Mouse (Mus musculus): ENCODE measurements around the gene Tm7sf2.

The Tm7sf2 gene

DNA sequence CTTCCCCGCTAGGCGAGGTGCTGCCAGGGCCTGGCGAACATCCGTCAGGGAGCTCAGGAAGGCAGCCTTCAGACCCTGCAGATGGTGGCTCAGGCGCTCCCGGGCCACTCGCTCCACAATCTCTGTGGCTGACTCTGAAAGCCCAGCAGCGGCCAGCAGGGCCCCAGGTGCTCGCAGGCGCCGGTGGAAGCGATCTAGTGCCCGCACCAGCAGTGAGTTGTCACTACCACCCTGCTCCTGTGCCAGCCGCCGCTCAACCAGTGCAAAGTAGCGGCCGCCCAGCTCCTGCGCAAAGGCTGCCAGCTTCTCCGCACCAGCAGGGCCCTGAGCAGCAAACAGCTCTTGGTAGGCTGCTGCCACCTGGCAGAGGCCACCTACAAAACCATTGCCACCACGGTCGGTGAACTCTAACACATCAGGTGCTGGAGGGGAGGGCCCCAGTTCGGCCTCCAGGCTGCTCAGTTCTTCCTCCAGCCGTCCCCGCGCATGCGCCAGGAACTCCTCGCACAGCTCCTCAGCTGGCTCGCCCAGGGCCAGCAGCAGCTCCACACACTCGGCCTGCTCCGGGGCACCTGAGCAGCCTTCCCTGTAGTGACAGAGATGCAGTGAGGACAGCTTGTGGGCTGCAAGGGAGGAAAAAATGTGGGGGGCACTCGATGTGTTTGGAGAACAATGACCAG, 2.5 kb upstream of the Tm7sf2 start:
- in situ Hi-C loops (cut with MboI; ENCODE audit: low sequenced_read_pairs) = no loop called here

DNA sequence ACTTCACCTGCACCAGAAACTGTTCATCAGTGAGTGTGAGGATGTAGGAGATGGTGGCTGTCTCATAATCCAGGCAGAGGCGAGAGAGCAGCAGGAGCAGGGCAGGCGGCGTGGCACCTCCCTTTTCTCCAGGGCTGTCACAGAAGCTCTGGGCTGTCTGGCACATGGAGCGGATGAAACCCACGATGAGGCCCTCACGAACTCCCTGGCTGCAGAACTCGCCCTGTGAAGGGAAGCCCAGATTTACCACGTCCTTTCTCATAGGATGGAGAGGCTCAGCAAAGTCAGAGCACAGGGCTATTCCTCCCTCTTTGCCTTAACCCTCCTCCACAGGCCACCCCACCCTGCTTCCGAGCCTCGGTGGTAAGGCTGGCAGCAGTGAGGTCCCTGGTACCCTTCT, 1.7 kb upstream of the Tm7sf2 start:
- in situ Hi-C loops (cut with MboI; ENCODE audit: low sequenced_read_pairs) = no loop called here

DNA sequence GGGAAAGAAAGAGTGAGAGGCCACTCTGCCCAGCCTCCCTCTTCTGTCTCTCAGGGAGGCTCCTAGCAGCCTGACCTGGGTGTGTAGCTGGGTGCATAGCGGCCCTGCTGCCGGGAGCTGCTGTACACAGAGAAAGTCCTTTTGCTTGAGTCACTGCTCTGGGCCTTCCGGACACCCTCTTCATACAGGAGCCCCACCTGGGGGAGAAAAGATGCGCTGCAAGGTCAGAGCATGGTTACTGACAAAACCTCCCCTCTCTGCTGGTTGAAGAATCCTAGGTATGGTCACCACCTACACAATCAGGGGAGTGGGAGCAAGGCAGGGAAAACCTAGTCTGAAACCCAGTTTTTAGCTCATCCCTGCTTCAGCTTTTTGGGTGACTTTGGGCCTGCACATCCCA, 778 bp upstream of the Tm7sf2 start:
- in situ Hi-C loops (cut with MboI; ENCODE audit: low sequenced_read_pairs) = no loop called here

DNA sequence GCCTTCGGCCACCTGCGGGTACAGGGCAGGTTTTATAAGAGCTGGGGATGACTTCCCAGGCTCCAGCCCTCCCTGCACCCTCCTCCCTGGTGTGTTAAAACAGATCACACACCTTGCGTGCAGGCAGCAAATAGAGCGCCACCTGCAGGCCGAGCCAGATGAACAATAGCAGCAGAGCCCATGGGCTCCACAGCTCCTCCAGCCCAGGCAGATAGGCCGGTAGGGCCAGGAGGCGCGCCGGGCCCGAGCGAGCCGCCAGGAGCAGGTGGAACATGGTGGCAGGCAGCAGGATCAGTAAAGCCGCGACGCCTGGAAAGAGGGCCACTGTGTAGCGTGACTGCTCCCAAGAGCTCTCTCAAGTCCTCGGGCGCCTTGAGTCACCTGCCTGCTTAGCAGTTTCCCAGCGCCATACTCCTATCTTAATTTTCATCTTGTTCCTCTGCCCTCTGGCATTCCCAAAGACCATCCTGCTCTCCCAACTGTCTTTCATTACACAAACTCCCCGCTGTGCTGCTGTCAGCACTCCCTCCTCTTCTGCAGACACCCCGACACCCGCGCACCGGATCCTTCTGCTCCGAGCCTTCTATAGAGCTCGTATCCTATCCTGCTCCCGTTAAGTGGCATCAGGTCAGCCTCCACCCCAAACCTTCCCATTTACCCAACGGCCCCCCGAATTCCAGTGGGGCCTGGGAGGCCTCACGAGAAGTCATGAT, 1.0 kb downstream of the Tm7sf2 start:
- in situ Hi-C loops (cut with MboI; ENCODE audit: low sequenced_read_pairs) = no loop called here

DNA sequence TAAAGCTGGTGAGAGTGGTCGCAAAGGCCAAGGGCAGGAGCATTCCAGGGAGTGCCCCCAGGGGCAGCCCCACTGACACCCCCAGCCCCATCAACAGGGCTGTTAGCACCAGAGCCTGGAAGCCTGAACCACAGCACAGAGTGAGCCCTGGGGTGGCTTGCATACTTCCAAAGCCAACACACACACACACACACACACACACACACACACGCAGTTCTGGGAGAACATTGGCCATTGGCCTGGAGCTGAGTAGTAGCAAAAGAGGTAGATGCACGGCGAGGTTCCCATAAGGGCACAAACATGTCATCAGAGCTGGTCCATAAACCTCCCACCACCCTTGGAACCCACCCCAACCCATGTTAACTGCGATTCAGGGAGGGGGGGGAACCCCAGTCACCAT, 1.6 kb downstream of the Tm7sf2 start:
- in situ Hi-C loops (cut with MboI; ENCODE audit: low sequenced_read_pairs) = no loop called here

DNA sequence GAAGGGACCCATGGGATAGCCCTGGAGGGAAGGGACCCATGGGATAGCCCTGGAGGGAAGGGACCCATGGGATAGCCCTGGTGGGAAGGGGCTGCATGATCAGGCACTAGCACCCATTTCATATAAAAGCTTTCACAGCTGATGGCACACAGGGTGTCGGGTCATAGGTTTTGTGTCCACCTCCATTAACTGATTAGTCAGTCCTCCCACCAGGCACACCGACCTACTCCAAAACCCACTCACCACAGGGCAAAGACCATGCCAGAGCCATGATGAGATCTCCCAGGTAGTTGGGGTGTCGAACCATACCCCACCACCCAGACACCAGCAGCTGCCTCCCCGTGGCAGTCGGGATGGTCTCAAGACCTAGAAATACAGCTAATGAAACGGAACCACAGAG, 5.1 kb downstream of the Tm7sf2 start:
- in situ Hi-C loops (cut with MboI; ENCODE audit: low sequenced_read_pairs) = no loop called here

DNA sequence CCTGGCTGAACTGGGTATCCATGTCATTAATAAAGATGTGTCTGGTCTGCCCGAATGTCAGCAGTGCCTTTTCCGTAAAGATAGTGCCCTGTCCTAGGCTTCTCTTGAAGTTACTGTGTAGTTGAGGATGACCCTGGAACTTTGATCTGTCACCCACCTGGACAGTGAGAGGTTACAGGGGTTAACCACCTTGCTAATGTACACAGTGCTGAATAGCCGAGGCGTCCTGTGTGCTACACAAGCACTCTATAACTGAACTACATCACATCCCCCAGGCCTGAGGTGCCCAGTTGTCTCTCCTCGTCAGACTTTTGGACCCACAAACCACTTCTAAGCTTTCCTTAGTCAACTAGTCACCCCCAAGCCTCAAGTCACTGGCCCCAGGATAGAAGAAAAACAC, 5.8 kb downstream of the Tm7sf2 start:
- in situ Hi-C loops (cut with MboI; ENCODE audit: low sequenced_read_pairs) = no loop called here

DNA sequence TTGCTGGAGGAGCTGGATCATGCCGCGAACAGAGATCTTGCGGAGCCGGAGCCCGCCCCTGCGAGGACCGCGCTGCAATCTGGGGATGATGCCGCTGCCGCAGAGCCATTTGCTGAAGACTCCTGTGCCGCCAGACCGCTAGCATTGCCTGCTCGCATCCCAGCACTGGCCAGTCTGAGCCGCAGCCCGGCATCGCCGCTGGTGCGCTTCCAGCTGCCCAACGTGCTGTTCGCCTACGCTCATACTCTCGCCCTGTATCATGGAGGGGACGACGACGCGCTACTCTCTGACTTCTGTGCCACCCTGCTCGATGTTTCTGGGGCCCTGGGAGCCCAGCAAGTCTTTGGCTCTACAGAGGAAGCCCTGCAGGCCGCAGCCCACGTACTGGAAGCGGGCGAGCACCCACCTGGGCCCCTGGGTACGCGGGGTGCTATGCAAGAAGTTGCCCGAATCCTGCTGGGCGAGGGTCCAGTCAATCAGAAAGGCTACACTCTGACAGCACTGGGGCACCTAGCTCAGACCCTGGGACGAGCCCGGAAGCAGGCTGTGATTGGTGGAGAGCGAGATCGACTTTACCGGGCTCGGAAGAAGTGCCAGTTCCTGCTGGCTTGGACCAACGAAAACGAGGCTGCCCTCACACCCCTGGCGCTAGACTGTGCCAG, 6.4 kb downstream of the Tm7sf2 start:
- in situ Hi-C loops (cut with MboI; ENCODE audit: low sequenced_read_pairs) = no loop called here

DNA sequence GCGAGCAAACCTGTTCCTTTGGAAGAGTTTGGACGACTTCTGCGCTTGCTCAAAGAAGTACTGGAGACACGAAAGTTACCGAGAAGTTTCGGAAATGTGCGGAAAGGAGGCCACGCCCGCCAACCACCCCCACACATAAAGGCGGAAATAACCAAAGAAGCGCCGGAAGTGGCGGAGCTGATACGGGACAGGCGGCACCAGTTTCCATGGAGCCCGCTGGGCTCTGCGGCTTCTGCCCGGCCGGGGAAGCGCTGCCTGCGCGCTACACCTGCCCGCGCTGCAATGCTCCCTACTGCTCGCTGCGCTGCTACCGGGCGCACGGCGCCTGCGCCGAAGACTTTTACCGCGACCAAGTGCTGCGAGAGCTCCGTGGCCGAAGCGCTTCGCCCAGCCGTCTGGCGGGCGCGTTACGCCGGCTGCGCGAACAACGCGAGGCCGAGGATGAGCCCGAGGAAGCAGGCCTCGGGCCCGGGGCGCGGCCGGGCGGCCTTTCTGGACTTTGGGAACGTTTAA, 7.1 kb downstream of the Tm7sf2 start, which contains the start of gene Znhit2:
Gene Znhit2 (plus strand): TSS at position 172 of the 513 bp plus-strand sequence.
- in situ Hi-C loops (cut with MboI; ENCODE audit: low sequenced_read_pairs) = no loop called here

DNA sequence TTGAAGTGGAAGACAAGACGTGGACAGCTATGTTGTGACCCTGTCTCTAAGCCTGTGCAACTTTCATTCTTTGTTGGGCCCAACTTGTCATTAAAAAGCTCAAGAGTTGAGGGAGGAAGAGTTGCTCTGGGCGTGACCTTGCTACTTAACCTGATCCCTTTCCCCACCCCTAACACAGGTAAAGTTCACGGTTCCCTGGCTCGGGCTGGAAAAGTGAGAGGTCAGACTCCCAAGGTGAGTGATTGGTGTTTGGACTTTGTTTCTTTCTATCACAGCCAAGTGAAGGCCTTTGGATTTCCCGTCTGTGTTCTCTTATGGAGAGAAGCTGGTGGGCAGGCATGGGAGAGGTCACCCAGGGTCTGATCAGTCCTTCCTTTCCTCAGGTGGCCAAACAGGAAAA, 9.2 kb downstream of the Tm7sf2 start:
- in situ Hi-C loops (cut with MboI; ENCODE audit: low sequenced_read_pairs) = no loop called here

DNA sequence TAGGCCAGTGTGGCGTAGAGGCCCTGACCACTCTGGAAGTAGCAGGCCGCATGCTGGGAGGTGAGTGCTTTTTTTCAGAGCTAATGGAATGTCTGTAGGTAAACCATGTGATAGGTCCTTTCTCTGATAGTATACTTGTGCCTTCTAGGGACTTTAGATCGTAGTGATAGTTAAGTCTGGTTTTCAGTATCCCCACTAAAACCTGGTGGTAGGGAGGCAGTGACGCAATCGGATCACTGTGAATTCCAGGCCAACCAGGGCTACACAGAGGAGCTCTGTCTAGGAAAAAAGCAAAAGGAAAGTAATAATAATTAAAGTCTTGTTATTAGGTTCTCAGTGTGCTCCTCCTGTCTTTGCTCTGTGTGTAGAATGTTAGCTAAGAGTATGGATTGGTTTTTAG, 9.7 kb downstream of the Tm7sf2 start:
- in situ Hi-C loops (cut with MboI; ENCODE audit: low sequenced_read_pairs) = no loop called here

DNA sequence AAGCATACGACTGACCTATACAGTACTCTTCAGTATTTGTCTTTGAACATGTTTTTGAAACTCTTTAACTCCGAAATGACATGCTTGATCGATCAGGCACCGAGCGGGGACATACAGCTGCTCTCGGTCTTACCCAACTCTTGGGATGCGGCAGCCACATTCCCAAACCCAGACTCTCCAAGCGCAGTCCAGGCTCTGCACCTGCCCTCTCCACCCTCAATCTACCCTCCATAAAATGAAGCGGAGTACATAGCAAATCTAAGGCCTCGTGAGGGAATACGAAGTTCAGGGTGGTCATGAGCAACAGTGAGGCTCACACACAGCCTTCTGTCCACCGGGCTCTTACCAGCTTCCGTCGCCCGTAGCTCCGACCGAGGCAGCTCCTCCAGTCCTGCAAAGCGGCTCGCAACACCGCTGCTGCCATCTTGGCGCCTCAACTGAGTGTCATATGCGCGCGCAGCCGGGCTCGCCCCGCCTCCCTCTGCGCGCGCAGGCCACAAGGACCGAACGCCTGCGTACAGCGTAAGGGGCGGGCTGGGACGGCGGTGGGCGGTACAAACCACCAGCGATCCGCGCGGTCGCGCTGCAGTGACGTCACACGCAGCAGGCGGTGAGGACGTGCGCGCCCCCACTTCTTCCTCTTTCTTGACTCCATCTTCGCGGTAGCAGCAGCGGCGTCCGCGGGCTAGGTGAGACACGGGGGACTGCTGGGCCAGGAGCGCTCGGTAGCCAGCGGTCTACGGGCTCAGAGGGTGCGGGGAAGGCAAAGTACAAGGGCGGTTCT, 10.7 kb downstream of the Tm7sf2 start, which contains the start of the genes Mrpl49 and Fau:
Gene Mrpl49 (minus strand): TSS at position 473 of the 784 bp plus-strand sequence.
Gene Fau (plus strand): TSS at position 532 of the 784 bp plus-strand sequence.
- in situ Hi-C loops (cut with MboI; ENCODE audit: low sequenced_read_pairs) = no loop called here

DNA sequence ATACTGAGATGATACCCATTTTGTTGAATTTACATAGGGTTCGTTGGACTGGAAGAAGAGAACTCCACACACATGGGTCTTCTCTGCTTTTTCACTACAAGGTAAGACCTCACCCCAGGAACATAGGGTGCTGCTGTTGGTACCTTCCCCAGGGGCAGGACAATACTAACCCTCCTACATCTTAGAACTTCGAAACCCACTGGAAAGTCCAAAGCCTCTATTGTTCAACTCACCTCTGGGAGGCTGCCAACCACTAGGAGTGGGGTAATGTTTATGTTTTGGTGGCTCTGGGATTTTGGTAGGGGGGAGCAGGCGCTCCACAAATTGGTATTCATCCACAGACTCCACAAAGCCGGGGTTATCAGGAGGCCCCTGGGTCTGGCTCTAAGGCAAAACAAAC, 11.5 kb downstream of the Tm7sf2 start:
- in situ Hi-C loops (cut with MboI; ENCODE audit: low sequenced_read_pairs) = no loop called here

DNA sequence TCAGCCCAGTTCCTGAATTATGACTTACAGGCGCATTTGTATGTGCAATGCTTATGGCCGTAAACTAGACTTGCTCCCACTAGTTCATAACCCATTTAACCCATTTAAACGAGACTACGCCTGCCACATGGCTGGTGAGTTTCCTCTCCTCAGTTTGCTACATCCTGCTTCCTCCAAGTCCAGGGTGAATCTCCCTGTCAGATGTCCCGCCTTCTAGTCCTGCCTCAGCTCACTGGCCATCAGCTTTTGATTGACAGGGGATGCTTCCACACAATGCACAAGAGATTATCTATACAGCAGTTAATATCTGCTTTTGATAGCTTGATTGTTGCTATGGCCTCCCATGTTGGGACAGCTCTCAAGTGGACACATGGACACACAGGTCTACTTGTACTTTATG, 13.9 kb downstream of the Tm7sf2 start:
- in situ Hi-C loops (cut with MboI; ENCODE audit: low sequenced_read_pairs) = no loop called here

DNA sequence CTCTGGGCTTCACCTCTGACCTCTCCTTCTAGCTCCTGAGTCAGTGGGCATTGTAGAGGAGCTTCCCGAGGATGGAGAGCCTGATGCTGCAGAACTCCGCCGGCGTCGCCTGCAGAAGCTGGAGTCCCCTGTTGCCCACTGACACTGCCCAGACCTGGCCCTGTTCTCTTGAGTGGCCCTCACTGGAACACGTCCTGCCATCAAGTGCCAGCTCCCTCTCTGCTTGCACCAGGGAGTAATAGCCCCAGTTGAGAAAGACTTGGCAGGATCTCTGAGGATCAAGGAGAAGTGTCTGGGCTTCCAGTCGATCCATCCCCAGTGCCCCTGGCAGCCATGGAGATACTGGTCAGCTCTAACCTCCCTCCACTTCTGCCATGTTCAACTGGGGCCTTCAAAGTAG, 15.7 kb downstream of the Tm7sf2 start:
- in situ Hi-C loops (cut with MboI; ENCODE audit: low sequenced_read_pairs) = no loop called here

DNA sequence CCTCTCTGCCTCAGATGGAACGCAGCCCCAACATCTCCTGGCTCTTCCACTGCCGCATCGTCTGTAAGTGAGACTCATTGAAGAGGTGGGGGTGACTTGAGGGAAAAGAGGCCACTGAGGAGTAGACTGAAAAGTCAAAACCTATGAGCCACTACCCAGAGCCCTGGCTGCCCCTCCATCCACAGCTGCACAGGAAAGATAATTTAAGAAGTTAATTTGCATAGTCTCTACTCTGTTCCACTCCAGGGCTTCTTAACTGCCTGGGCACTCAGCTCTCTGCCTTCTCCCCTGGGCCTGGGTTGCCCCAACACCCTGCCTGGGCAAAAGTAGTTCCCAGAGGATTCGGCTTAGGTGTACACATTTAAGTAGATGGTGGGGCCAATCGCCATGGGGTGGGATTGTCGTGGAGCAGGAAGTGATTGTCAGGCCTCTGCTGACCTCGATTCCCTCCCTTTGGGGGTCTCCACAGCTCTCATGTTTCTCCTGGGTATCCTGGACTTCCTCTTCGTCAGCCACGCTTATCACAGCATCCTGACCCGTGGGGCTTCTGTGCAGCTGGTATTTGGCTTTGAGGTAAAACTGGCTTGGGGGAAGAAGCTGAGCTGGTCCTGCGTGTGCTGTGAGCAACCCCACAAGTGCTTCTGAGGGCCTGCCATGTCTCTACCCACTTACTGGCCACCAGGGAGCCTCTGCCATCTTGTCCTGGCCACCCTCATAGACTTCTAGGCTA, 19.3 kb downstream of the Tm7sf2 start:
- in situ Hi-C loops (cut with MboI; ENCODE audit: low sequenced_read_pairs) = no loop called here

DNA sequence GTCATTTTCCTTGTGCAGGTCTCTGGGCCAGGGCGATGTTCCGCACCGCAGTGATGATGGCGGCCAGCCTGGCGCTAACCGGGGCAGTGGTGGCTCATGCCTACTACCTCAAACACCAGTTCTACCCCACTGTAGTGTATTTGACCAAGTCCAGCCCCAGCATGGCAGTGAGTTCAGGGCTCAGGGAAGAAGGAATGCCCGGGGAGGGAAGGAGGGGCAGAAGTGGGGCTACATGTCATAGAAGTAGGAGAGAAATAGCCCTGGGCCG, 20.3 kb downstream of the Tm7sf2 start:
- in situ Hi-C loops (cut with MboI; ENCODE audit: low sequenced_read_pairs) = no loop called here

DNA sequence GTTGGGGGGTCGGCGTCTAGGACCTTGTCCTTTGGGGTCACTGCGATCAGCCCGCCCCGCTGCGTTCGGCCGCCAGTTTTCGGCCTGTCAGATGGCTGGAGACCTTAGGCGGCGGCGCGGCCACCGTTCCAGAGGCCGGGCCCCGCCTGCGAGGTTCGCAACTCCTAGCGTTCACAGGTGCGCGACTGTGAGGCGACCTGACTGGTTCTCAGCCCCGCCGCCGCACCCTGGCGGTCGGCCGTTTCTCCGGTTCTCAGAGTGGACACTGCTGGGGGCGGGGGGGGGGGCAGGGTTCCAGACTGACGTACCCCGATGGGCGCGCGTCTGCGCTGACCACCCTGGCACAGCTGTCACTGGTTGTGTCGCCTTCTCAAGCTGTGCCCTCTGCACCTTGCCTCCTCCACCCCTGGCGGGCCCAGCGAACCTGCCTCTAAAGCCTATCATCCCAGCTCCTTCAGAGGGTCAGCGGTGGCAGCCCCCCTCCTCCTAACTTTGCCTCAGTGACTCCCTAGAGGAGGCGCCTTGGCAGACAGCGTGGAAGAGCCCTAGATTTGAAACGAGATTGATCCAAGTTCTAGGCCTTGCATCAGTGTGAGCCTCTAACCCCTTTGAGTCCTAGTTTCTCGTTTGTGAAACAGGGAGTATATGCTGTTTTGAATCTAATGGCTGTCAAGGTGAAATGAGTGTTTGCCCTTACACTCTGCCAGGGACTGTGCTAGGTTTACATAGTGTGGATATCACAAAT, 20.8 kb downstream of the Tm7sf2 start:
- in situ Hi-C loops (cut with MboI; ENCODE audit: low sequenced_read_pairs) = no loop called here

DNA sequence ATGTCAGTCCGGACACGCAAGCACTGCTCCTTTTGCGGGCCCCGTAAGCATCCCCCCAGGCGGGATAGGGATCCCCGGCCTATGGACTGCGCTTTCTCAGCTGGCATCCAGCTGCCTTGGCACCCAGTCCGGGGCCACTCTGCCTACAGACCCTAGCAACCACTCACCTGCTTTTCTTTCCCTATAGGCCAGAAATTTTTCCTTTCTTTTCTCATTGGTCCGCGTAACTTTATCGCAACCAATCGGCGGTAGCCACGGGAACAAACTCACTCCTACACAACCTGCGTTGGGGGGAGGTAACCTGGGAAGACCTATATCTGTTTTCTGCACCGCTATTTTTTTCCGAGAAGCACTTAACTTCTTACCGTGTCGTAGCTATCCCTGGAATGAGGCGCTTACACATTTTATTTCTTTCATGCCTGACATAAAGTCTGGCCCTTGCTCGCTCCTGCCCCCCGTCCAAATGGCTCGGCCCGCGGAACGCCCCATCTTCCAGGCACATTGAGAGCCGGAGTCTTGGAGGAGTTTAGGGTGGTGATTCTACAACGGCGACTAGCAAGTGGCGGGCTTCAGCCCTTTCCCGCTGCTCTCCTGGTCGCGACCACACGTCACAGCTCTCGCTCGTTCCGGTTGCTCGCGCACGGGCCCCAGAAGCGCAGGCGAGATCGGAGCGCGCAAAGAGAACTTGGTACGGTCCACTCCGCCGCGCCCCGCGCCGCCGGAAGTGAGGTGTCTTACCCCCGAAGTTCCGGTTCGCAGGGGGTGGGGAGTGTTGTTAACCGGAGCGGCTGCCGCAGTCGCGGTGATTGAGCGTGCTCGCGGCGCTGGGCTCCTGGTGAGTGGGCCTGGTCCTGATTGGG, 21.6 kb downstream of the Tm7sf2 start, which contains the start of gene Syvn1:
Gene Syvn1 (plus strand): TSS at position 283 of the 860 bp plus-strand sequence.
- in situ Hi-C loops (cut with MboI; ENCODE audit: low sequenced_read_pairs) = no loop called here
